Mouse (Mus musculus) liver, postnatal 0 days (tissue): ENCODE measurements around the gene Trim63.

ENCODE experiments used
- CTCF ChIP-seq: sonication (generic); IDR thresholded peaks from 2 replicates; pipeline ENCODE4 v1.5.1; 2016; ENCODE audit warnings: antibody characterized with exemption, low read depth
- EP300 ChIP-seq: IDR thresholded peaks from 2 replicates; pipeline ENCODE4 v1.6.1; 2016; ENCODE audit warnings: antibody characterized with exemption, low read depth, mild to moderate bottlenecking

DNA sequence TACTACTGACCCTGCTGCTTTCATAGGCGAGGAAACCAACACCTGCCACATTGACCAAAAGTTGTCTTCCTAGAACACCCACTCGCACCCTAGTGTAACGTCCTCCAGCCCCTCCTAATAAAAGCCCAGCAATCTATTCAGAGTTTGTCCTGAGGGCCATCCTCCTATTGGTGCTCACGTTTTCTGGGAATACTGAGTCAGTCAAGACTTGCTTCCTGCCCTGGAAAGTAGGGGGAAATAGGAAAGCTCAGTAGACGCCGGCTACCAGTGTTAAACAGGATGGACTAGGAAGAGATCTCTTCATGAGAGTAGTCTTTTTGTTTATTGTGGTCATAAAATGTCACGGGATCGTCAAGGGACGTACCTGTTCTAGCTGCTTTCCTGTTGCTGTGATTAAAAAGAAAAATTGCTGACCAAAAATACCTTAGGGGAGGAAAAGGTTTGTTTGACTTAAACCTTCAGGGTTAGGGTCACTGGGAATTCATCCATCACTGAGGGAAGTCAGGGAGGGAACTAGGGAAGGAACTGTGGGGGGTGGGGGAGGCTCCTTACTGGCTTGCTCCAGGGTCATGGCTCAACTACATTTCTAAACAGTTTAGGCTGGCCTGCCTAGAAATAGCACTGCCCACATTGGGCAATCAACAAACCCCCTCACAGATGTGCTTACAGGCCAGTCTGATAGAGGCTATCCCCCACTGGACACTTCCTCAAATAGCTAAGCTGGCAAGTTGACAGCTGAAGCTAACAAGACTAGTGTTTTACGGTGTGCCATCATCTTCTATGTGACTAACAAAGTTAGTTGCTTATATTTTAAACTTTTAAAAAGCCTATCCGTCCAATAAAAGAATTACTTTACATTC is 26.3 kb upstream of the Trim63 start:
- TF ChIP-seq CTCF (no peak), EP300 (no peak)
